Mouse (Mus musculus): Measurements from ENCODE around the gene Pitpnc1.

Pitpnc1 gene

DNA sequence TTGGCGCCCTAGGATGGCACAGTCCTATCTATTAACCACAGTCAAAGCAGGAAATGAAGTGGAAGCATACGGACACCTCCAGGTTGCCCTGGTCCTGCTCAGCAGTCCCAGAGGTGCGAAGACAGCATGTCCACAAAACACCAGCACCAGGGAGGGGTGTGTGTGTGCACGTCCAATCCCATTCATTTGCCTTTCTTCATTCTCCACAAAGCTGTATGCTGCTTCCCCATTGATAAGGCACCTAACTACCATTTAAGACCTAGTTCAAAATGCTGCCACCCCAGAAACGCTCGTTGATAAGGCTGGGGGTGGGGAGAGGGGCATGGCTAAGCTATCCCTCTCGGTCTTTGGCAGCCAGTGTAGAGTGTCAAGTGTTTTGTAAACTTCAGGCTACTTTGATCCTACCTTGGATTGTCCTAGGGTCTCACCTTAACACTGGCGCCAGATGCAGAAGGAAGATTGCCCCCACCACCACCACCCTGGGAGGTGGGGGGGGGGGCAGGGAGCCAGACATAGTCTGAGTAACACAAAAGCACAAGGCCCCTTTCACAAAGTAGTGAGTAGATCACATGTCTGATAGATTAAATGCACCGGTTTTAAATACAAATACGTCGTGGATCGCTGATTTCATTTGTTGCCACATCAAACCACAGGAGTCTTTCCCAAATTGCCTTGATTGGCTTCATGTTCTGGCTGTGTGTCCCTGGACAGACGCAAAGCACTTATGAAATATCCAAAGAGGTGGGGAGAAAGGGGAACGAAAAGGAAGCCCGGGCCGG, 2.1 kb downstream of the Pitpnc1 start:
- no peak for DNase-seq (ENCODE audit: low spot score)

- no peak for DNase-seq (ENCODE audit: low spot score)
Measured at GRCm38 (mm10) chr11:107466611-107467391, 3.7 kb downstream of the Pitpnc1 start.

DNA sequence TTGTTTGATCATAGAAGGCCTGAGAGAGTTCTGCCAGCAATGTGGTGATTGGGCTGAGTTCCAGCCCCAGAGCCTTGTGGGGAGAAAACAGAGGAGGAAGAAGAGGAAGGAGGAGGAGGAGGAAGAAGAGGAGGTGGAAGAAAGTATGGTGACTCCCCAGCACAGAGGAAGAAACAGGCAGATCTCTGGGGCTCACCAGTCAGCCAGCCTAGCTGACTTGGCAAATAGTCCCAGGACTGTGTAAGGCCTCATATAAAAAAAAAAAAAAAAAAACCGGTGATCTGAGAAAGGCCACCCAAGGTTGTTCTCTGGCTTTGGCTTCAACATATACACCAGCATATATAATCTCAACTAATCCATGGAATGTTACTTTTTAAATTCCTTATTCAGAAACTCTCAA, 4.5 kb downstream of the Pitpnc1 start:
- DNase-seq (ENCODE audit: low spot score), result no peak

DNA sequence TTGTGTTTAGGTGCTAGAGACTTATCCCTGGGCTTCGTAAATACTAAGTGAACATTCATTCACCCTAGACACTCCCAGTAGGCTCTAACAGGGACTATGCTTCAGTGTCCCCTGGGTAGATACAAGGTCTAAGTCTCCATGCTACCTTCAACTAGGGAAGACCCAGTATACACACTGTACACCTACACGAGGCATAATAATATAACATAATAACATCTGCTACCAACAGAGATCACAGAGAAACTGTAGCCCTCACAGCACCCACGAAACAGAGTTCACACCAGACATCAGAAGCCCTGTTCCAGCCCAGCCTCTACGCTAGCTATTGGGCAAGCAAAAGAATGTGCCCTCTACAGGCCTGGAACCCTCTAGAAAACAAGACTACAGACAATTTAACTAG, 5.5 kb downstream of the Pitpnc1 start:
- DNase-seq (ENCODE audit: low spot score), result no peak

DNA sequence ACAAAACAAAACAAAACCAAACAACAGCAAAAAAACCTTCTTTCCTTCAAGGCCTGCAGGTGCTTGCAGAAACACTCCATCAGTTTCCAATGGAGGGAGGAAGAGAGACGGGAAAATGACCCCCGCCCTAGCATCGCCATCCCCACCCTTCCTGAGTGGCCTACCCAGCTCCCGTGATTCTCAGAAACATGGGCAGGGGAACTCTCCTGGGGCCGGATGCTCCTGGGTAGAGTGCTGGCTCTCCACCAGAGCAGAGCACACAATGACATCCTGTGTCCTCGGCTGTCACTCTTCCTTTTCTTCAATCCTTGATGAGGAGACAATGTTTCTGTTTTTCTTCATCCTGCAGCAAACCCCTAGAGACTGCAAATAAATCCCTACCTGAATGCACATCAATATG, 6.4 kb downstream of the Pitpnc1 start:
- peak; percentile 64 for DNase-seq (ENCODE audit: low spot score)

- no peak for DNase-seq (ENCODE audit: low spot score)
Measured at GRCm38 (mm10) chr11:107463251-107463681, 7.2 kb downstream of the Pitpnc1 start.

- DNase-seq (ENCODE audit: low spot score), result no peak
Measured at GRCm38 (mm10) chr11:107462478-107462877, 8.0 kb downstream of the Pitpnc1 start.

DNA sequence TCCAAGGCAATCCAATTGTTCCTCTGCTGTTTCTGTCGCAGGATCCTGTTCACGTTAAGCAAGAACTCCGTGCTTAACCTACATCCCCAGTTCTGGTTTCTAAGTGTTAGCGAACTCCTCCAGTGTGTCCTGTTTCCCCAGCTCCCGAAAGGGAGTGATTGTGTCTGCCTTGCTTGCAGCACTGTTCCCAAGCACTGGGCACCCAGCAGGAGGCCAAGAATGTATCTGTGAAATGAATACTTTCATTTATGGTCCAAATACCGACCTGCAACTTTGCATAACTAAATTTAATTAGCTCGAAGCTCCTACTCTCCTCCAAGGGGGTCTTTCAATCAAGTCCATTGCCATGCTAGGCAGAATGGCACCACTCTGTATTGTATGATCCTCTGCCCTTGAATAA, 10.7 kb downstream of the Pitpnc1 start:
- no peak for DNase-seq (ENCODE audit: low spot score)

- DNase-seq (ENCODE audit: low spot score), result no peak
Measured at GRCm38 (mm10) chr11:107458986-107459385, 11.5 kb downstream of the Pitpnc1 start.

- no peak for DNase-seq (ENCODE audit: low spot score)
Measured at GRCm38 (mm10) chr11:107458286-107458685, 12.2 kb downstream of the Pitpnc1 start.

GRCm38 (mm10) chr11:107457282-107457681, 13.2 kb downstream of the Pitpnc1 start:
- no peak for DNase-seq (ENCODE audit: low spot score)

GRCm38 (mm10) chr11:107454546-107455462, 15.7 kb downstream of the Pitpnc1 start:
- DNase-seq (ENCODE audit: low spot score), result no peak

GRCm38 (mm10) chr11:107452053-107452452, 18.4 kb downstream of the Pitpnc1 start:
- no peak for DNase-seq (ENCODE audit: low spot score)

DNA sequence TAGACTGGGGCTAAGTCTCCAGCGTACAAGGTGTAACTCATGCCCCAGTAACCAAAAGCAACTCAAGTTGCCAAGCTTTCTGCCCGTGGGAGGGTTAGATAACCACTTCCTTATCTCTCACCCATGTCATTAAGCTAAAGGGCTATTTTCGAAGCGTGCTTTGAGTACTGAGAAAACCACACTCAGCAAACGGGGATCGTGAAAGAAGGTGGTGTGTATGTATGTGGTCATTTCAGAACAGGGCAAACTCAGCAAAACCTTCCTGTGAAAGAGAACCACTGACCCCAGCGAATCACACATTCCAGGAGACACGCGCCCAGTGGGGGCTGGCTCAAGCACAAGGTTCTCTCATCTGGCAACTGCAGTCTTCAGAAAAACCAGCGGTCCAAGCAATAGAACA, 19.4 kb downstream of the Pitpnc1 start:
- peak; percentile 63 for DNase-seq (ENCODE audit: low spot score)

DNA sequence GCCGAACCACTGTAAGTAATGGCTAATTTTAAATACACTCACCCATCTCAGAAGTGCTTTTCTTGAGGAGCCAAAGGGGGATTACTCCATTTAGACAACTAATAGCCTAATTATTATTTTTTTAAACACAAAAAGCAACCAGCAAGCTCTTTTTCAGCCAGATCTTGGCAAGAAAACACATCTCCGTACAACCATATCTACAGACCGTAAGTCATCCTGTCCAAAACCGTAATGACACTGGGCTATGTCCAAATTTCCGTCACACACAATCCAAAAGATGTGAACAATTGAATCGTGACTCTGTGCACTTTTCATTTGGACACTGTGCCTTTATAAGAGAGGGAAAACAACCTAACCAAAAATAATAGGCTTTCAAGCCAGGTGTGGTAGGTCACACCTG, 20.4 kb downstream of the Pitpnc1 start:
- peak; percentile 35 for DNase-seq (ENCODE audit: low spot score)

DNA sequence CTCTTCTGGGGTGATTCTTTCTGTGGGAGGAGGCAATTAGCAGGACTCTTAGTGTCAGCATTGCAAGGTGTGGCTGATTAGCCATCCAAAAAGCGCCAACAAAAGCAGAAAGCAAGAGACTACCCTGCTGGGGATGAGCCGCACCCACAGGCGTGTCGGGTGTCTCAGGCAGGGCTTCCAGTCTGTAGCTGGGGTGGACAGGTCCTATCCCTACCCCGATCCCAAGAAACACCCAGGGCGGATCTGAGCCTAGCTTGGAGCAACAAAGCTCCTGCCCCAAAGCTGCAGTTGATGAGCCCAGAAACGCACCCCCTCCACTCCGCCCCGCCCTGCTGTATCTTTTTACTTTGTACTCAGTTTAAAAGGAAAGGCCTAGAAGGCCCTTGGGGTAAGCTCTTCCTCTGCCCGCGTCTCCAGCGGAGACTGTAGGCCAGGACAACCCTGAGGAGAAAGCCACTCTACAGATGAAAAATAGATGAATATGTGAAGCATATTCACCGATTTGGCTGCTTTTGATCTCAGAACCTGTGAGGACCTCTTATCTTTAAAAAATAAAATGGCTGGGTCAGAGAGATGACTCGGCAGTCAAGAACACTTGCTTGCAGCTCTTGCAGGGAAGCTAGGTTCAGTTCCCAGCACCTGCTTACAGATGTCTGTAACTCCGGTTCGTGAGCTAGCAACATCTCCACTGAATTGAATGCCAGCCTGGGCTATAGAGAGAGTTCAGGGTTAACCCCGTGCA, 21.2 kb downstream of the Pitpnc1 start:
- no peak for DNase-seq (ENCODE audit: low spot score)

- no peak for DNase-seq (ENCODE audit: low spot score)
Measured at GRCm38 (mm10) chr11:107447915-107448314, 22.6 kb downstream of the Pitpnc1 start.

GRCm38 (mm10) chr11:107447349-107447748, 23.1 kb downstream of the Pitpnc1 start:
- peak; percentile 52 for DNase-seq (ENCODE audit: low spot score)

- DNase-seq (ENCODE audit: low spot score), result no peak
Measured at GRCm38 (mm10) chr11:107446650-107447049, 23.8 kb downstream of the Pitpnc1 start.

- DNase-seq (ENCODE audit: low spot score), result no peak
Measured at GRCm38 (mm10) chr11:107445683-107446082, 24.8 kb downstream of the Pitpnc1 start.

All from lung, postnatal 25 days (tissue).